Mouse (Mus musculus): ENCODE data around the gene Cycs. TPM values are rescaled to one million over a fixed set of nuclear protein-coding genes. Genes with fewer than 3 reads are reported as not detected.

The Cycs gene
- polyA plus RNA-seq, 1 experiment = 51.9 TPM

- H3K4me2 ChIP-seq (ENCODE audit: low read depth) = no peak overlapping the region
Measured at GRCm38 (mm10) chr6:50529194-50529593, 37.1 kb downstream of the Cycs start.

GRCm38 (mm10) chr6:50527416-50527815 lies 38.9 kb downstream of the Cycs start:
- no peak overlapping the region for H3ac ChIP-seq (ENCODE audit: control insufficient read depth, insufficient read length)
- no peak overlapping the region for H3K4me3 ChIP-seq
- no peaks in the 10 kb centered on the region for H3K27me3 ChIP-seq (ENCODE audit: control insufficient read depth, insufficient read depth, insufficient read length)
- H3K4me2 ChIP-seq (ENCODE audit: low read depth) = peak overlapping the region; percentile 76
- TF ChIP-seq MAX (IDR thresholded peaks at IDR 0.05; ENCODE audit: low read depth) (no peak), SRF (IDR thresholded peaks at IDR 0.05; ENCODE audit: control insufficient read depth, insufficient read length, low read depth) (no peak), MYOD1 (IDR thresholded peaks at IDR 0.05; ENCODE audit: control insufficient read depth in 1 of 3, insufficient read length in 2 of 3, low read depth in 2 of 3) (no peak), MYOG (IDR thresholded peaks at IDR 0.05; ENCODE audit: control insufficient read depth in 1 of 3, insufficient read depth in 1 of 3, insufficient read length in 2 of 3, low read depth in 2 of 3) (no peak), USF1 (IDR thresholded peaks at IDR 0.05; ENCODE audit: low read depth) (no peak), TCF3 (IDR thresholded peaks at IDR 0.05; ENCODE audit: insufficient read length, low read depth) (no peak), CEBPB (IDR thresholded peaks at IDR 0.05; ENCODE audit: insufficient read depth, poor library complexity, severe bottlenecking) (no peak), TCF12 (IDR thresholded peaks at IDR 0.05; ENCODE audit: insufficient read depth, poor library complexity, severe bottlenecking) (no peak), E2F4 (IDR thresholded peaks at IDR 0.05; ENCODE audit: insufficient read depth) (no peak), POLR2A (IDR thresholded peaks at IDR 0.05; ENCODE audit: insufficient read length, low read depth) (no peak), POLR2AphosphoS2 (IDR thresholded peaks at IDR 0.05; ENCODE audit: insufficient read length, low read depth) (no peak), REST (IDR thresholded peaks at IDR 0.05; ENCODE audit: insufficient read depth, insufficient read length) (no peak)
- H3K79me2 ChIP-seq (ENCODE audit: control insufficient read depth, insufficient read depth) = no peaks in the 10 kb centered on the region
- no peaks in the 10 kb centered on the region for H3K36me3 ChIP-seq (ENCODE audit: control insufficient read depth, insufficient read depth)

More at GRCm38 (mm10) chr6:50529194-50529593, 37.1 kb downstream of the Cycs start:
- Histone ChIP-seq H3K27me3 (ENCODE audit: control insufficient read depth, insufficient read depth, insufficient read length) (no peaks in the 10 kb centered on the region), H3K36me3 (ENCODE audit: control insufficient read depth, insufficient read depth) (no peaks in the 10 kb centered on the region), H3K4me3 (no peak overlapping the region), H3K79me2 (ENCODE audit: control insufficient read depth, insufficient read depth) (no peaks in the 10 kb centered on the region), H3ac (ENCODE audit: control insufficient read depth, insufficient read length) (no peak overlapping the region)
- TF ChIP-seq MAX (IDR thresholded peaks at IDR 0.05; ENCODE audit: low read depth) (no peak), MYOG (IDR thresholded peaks at IDR 0.05; ENCODE audit: control insufficient read depth in 1 of 3, insufficient read depth in 1 of 3, insufficient read length in 2 of 3, low read depth in 2 of 3) (no peak), CEBPB (IDR thresholded peaks at IDR 0.05; ENCODE audit: insufficient read depth, poor library complexity, severe bottlenecking) (no peak), POLR2A (IDR thresholded peaks at IDR 0.05; ENCODE audit: insufficient read length, low read depth) (no peak), TCF12 (IDR thresholded peaks at IDR 0.05; ENCODE audit: insufficient read depth, poor library complexity, severe bottlenecking) (no peak), TCF3 (IDR thresholded peaks at IDR 0.05; ENCODE audit: insufficient read length, low read depth) (no peak), E2F4 (IDR thresholded peaks at IDR 0.05; ENCODE audit: insufficient read depth) (no peak), REST (IDR thresholded peaks at IDR 0.05; ENCODE audit: insufficient read depth, insufficient read length) (no peak), SRF (IDR thresholded peaks at IDR 0.05; ENCODE audit: control insufficient read depth, insufficient read length, low read depth) (no peak), POLR2AphosphoS2 (IDR thresholded peaks at IDR 0.05; ENCODE audit: insufficient read length, low read depth) (no peak), USF1 (IDR thresholded peaks at IDR 0.05; ENCODE audit: low read depth) (no peak), MYOD1 (IDR thresholded peaks at IDR 0.05; ENCODE audit: control insufficient read depth in 1 of 3, insufficient read length in 2 of 3, low read depth in 2 of 3) (no peak)

- TF ChIP-seq MYOD1 (IDR thresholded peaks at IDR 0.05; ENCODE audit: control insufficient read depth in 1 of 3, insufficient read length in 2 of 3, low read depth in 2 of 3) (no peak), MYOG (IDR thresholded peaks at IDR 0.05; ENCODE audit: control insufficient read depth in 1 of 3, insufficient read depth in 1 of 3, insufficient read length in 2 of 3, low read depth in 2 of 3) (no peak), SRF (IDR thresholded peaks at IDR 0.05; ENCODE audit: control insufficient read depth, insufficient read length, low read depth) (no peak), TCF3 (IDR thresholded peaks at IDR 0.05; ENCODE audit: insufficient read length, low read depth) (no peak), E2F4 (IDR thresholded peaks at IDR 0.05; ENCODE audit: insufficient read depth) (no peak), MAX (IDR thresholded peaks at IDR 0.05; ENCODE audit: low read depth) (no peak), POLR2A (IDR thresholded peaks at IDR 0.05; ENCODE audit: insufficient read length, low read depth) (no peak), TCF12 (IDR thresholded peaks at IDR 0.05; ENCODE audit: insufficient read depth, poor library complexity, severe bottlenecking) (no peak), POLR2AphosphoS2 (IDR thresholded peaks at IDR 0.05; ENCODE audit: insufficient read length, low read depth) (no peak), USF1 (IDR thresholded peaks at IDR 0.05; ENCODE audit: low read depth) (no peak), CEBPB (IDR thresholded peaks at IDR 0.05; ENCODE audit: insufficient read depth, poor library complexity, severe bottlenecking) (no peak)
- Histone ChIP-seq H3K36me3 (ENCODE audit: control insufficient read depth, insufficient read depth) (no peaks in the 10 kb centered on the region), H3ac (ENCODE audit: control insufficient read depth, insufficient read length) (no peak overlapping the region), H3K79me2 (ENCODE audit: control insufficient read depth, insufficient read depth) (no peaks in the 10 kb centered on the region), H3K27me3 (ENCODE audit: control insufficient read depth, insufficient read depth, insufficient read length) (no peaks in the 10 kb centered on the region), H3K4me3 (no peak overlapping the region), H3K4me2 (ENCODE audit: low read depth) (peak overlapping the region; percentile 76)
Measured at GRCm38 (mm10) chr6:50526597-50527024, 39.7 kb downstream of the Cycs start.

DNA sequence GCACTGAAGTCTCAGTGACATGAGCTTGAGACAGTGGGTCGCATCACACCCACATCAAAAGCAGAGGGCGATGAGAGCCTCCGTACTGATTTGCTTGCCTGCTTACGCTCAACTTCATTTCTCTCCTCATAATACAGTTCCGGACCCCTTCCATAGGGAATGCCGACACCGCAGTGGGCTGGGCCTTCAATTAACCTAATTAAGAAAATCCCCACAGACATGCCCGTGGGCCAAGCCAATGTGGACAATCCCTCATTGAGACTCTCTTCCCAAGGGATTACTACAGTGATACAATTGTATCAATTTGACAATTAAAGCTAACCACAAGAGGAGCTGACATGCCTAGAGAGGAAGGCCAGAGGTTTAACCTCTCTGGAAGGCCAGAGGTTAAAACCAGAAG lies 40.5 kb downstream of the Cycs start:
- Histone ChIP-seq H3K4me2 (ENCODE audit: low read depth) (no peak overlapping the region), H3ac (ENCODE audit: control insufficient read depth, insufficient read length) (no peak overlapping the region), H3K27me3 (ENCODE audit: control insufficient read depth, insufficient read depth, insufficient read length) (no peaks in the 10 kb centered on the region), H3K36me3 (ENCODE audit: control insufficient read depth, insufficient read depth) (no peaks in the 10 kb centered on the region), H3K79me2 (ENCODE audit: control insufficient read depth, insufficient read depth) (no peaks in the 10 kb centered on the region), H3K4me3 (no peak overlapping the region)
- TF ChIP-seq MYOD1 (IDR thresholded peaks at IDR 0.05; ENCODE audit: control insufficient read depth in 1 of 3, insufficient read length in 2 of 3, low read depth in 2 of 3) (no peak), USF1 (IDR thresholded peaks at IDR 0.05; ENCODE audit: low read depth) (no peak), TCF12 (IDR thresholded peaks at IDR 0.05; ENCODE audit: insufficient read depth, poor library complexity, severe bottlenecking) (no peak), POLR2AphosphoS2 (IDR thresholded peaks at IDR 0.05; ENCODE audit: insufficient read length, low read depth) (no peak), REST (IDR thresholded peaks at IDR 0.05; ENCODE audit: insufficient read depth, insufficient read length) (no peak), POLR2A (IDR thresholded peaks at IDR 0.05; ENCODE audit: insufficient read length, low read depth) (no peak), CEBPB (IDR thresholded peaks at IDR 0.05; ENCODE audit: insufficient read depth, poor library complexity, severe bottlenecking) (no peak), SRF (IDR thresholded peaks at IDR 0.05; ENCODE audit: control insufficient read depth, insufficient read length, low read depth) (no peak), E2F4 (IDR thresholded peaks at IDR 0.05; ENCODE audit: insufficient read depth) (no peak), MAX (IDR thresholded peaks at IDR 0.05; ENCODE audit: low read depth) (no peak), TCF3 (IDR thresholded peaks at IDR 0.05; ENCODE audit: insufficient read length, low read depth) (no peak), MYOG (IDR thresholded peaks at IDR 0.05; ENCODE audit: control insufficient read depth in 1 of 3, insufficient read depth in 1 of 3, insufficient read length in 2 of 3, low read depth in 2 of 3) (no peak)

Measured in myocyte (in vitro differentiated cells).